Mouse (Mus musculus): ENCODE results near the gene Slc9a9.
A peak's percentile ranks its signal among the peaks of the same experiment; 100 is the strongest.

Gene Slc9a9

DNA sequence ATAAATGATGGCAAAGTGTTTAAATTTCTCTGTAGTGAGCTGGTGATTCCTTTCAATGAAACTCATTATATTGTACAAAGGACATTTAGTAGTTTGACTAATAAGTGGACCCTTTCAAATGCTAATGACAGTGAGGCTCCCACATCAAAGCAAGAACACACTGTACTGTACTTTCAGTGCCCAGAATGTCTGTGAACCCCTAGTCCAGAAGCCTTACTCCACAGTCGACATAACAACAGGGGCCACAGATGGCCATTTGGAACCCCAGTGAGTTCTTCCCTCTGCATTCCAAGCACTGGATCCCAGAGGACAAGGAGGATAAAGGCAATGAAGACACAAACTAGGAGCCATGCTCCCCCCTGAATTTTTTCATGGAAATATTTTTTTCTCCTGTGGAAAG, 299.4 kb downstream of the Slc9a9 start:
- DNase-seq = no peak

- no peak for DNase-seq
Observed at GRCm38 (mm10) chr9:94972021-94972420, 302.3 kb downstream of the Slc9a9 start.

GRCm38 (mm10) chr9:94972693-94973092, 303.0 kb downstream of the Slc9a9 start:
- no peak for DNase-seq

GRCm38 (mm10) chr9:94976191-94976590, 306.5 kb downstream of the Slc9a9 start:
- DNase-seq = no peak

DNA sequence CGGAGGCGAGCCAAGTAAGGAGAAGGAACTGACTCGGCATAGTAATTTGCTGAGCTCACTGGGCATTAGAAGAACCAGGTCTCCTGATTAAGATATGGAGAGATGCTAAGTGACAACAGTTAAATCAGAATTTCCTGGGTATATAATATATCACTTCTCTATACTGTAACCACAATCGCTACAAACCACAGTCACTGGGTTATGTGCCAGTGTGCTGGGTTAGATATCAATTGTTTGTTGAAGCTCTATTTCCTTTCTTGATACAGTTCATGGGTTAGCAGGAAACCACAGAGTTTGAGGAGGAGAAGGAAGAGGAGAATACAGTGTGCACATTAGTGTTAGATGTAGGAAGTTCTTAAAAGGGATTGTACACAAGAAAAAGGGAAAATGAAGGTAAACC, 323.9 kb downstream of the Slc9a9 start:
- DNase-seq = no peak

GRCm38 (mm10) chr9:95020136-95020706, 350.5 kb downstream of the Slc9a9 start:
- DNase-seq = no peak

DNA sequence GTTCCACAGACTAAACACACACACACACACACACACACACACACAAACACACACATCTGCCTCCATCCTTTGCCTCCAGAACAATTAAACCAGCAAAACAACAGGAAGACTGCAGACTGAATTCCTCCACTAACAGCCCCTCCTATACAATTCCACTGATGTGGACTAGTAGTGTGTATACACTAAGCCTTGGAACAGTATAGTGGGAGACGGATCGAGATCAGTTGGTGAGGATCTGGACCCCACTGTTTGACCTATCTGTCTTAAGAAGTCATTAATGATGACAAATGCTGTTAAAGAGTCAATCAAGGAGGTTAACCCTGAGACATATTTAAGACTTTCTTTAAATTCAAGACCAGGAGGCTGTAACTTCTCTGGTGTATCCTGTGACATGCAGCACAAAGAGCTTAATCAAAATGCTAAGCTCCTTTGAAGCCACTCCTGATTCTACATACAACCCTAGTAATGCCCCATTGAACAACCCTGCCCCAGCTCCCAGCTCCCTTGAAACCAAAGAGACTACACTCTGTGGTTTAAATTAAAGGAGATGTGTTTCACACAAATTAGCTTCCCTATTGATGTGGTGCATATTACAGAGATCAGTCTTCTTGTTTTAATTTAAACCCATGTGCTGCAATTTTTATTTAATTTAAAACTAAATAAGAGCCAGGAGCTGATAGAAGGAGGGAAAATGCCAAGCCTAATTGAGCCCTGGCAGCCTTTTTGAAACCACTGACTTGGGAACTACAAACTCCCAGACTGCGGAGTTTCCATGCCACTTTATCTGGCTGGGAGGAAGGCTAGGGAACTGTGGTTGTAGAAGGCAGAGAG, 364.6 kb downstream of the Slc9a9 start:
- DNase-seq = no peak

GRCm38 (mm10) chr9:95036209-95036608, 366.5 kb downstream of the Slc9a9 start:
- DNase-seq = no peak

DNA sequence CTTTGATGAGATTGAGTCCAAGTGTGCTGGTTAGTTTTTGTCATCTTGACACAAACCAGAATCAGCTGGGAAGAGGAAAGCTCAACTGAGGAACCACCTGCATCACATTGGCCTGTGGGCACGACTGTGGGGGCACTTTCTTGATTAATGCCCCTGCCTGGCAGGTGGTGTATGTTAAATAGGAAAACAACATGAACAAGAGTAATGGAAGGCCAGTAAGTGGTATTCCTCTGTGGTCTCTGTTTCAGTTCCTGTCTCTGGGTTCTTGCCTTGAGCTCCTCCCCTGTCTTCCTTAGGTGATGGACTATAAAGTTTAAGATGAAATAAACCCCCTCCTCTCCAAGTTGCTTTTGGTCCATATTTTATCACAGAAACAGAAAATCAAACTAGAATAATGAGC, 372.7 kb downstream of the Slc9a9 start:
- DNase-seq = no peak

DNA sequence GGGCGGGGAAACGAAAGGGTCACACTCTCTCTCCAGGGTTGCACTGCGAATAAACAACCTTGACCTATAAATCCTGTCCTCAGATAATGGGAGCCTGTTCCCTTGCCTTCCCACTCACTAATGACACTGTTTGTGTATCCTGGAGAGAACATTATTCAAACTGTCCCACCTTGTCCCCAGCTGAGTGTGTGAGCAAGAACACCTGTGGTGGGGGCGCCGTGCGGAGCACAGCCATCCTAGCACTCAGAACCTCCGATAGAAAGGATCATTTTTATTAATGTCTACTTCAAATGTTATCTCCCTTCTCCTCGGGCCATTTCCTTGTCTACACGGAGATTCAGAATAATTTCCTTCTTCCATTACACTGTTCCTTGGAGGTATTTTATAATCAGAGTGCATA, 382.5 kb downstream of the Slc9a9 start:
- no peak for DNase-seq

GRCm38 (mm10) chr9:95053183-95053582, 383.5 kb downstream of the Slc9a9 start:
- no peak for DNase-seq

- no peak for DNase-seq
Observed at GRCm38 (mm10) chr9:95055843-95056242, 386.1 kb downstream of the Slc9a9 start.

GRCm38 (mm10) chr9:95060702-95061101, 391.0 kb downstream of the Slc9a9 start:
- no peak for DNase-seq

- DNase-seq = no peak
Observed at GRCm38 (mm10) chr9:95067037-95067436, 397.3 kb downstream of the Slc9a9 start.

- no peak for DNase-seq
Observed at GRCm38 (mm10) chr9:95068466-95068865, 398.8 kb downstream of the Slc9a9 start.

GRCm38 (mm10) chr9:95070832-95071519, 401.3 kb downstream of the Slc9a9 start:
- no peak for DNase-seq

GRCm38 (mm10) chr9:95072450-95072955, 402.8 kb downstream of the Slc9a9 start:
- DNase-seq = peak; percentile 64

- DNase-seq = no peak
Observed at GRCm38 (mm10) chr9:95073691-95074090, 404.0 kb downstream of the Slc9a9 start.

DNA sequence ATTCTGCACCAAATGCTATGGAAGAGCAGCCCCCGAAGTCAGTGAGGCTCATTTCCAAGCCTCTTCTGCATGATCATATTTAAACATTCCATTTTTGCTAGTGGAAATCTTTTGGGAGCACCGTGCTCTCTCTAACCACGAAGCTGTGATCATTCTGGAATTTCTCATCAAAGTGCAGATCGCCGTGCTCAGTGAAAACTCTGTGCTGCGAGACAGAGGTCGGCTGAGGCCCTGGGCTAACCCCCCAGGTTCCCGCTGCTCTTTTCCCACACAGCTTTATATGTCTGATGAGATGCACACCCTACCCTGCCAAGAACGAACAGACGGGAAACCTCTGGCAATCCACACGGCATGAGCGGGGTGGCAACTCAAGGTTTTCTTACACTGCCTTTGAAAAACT, 406.1 kb downstream of the Slc9a9 start:
- no peak for DNase-seq

- DNase-seq = no peak
Observed at GRCm38 (mm10) chr9:95077938-95078337, 408.2 kb downstream of the Slc9a9 start.

- no peak for DNase-seq
Observed at GRCm38 (mm10) chr9:95078626-95079025, 408.9 kb downstream of the Slc9a9 start.

DNA sequence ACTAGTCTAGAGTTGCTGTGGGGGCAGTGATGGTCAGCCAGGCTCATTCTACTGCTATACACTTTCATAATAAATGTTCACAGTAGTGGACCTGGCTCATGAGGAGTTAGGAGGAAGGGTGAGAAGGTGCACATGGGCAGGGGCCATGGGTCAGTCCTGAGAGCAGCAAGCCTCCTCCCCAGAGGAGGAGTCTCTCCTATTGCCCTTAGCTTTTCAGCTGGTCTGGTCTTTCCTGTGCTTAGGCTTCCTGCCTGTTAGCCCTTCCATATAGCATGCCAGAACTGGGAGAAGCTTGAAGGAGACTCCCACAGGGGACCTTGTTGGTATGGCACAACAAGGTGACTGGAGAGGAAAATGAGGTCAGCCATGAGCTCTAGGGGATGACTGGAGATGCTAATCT, 410.2 kb downstream of the Slc9a9 start:
- DNase-seq = no peak

- no peak for DNase-seq
Observed at GRCm38 (mm10) chr9:95086109-95086821, 416.6 kb downstream of the Slc9a9 start.
